Mouse (Mus musculus) MEL (cell line): Measurements from ENCODE around the gene Ppp2r5d. TPM values are rescaled to one million over a fixed set of nuclear protein-coding genes. Genes with fewer than 3 reads are reported as not detected.

Experiments used
- DNase-seq: peaks from one replicate; pipeline ENCODE4 v3.0.0; 2011; ENCODE audit warnings: low read depth, low spot score
- H3K27ac ChIP-seq: 2 replicates; pipeline ENCODE4 v1.5.1; 2012; ENCODE audit warnings: low read depth, mild to moderate bottlenecking, control low read depth, low read length, moderate library complexity; ENCODE audit not compliant: control insufficient read depth
- H3K27me3 ChIP-seq, 2 experiments: fragments of 150-350 bp in 1 of 2; sonication (generic) in 1 of 2; 2 replicates each; pipeline ENCODE4 v1.6.1; 2012; ENCODE audit warnings: low read length in 2 of 2, mild to moderate bottlenecking in 2 of 2, improper control_type of control experiment in 1 of 2, moderate library complexity in 1 of 2; ENCODE audit not compliant: insufficient read depth in 2 of 2, control insufficient read depth in 1 of 2
- H3K36me3 ChIP-seq, 2 experiments: 2 replicates each; pipeline ENCODE4 v1.6.1; 2012 to 2014; ENCODE audit warnings: low read length in 2 of 2, improper control_type of control experiment in 1 of 2, inconsistent platforms in 1 of 2, mild to moderate bottlenecking in 1 of 2; ENCODE audit not compliant: insufficient read depth in 2 of 2, control insufficient read depth in 1 of 2
- H3K4me1 ChIP-seq, 2 experiments: fragments of 150-350 bp in 1 of 2; sonication (generic) in 1 of 2; 2 replicates each; pipeline ENCODE4 v1.6.1; 2012; ENCODE audit warnings: low read length in 2 of 2, improper control_type of control experiment in 1 of 2, mild to moderate bottlenecking in 1 of 2; ENCODE audit not compliant: insufficient read depth in 2 of 2, control insufficient read depth in 1 of 2
- H3K4me3 ChIP-seq, 2 experiments: fragments of 150-350 bp in 1 of 2; sonication (generic) in 1 of 2; 2 replicates each; pipeline ENCODE4 v1.5.1; 2012; ENCODE audit warnings: low read depth in 2 of 2, low read length in 2 of 2, mild to moderate bottlenecking in 2 of 2, moderate library complexity in 2 of 2, control low read depth in 1 of 2, improper control_type of control experiment in 1 of 2; ENCODE audit not compliant: control insufficient read depth in 1 of 2, insufficient read depth in 1 of 2
- H3K79me2 ChIP-seq: 2 replicates; pipeline ENCODE4 v1.6.1; 2012; ENCODE audit warnings: mild to moderate bottlenecking, low read length, moderate library complexity; ENCODE audit not compliant: control insufficient read depth, poor library complexity, insufficient read depth
- H3K9ac ChIP-seq: 2 replicates; pipeline ENCODE4 v1.6.1; 2012; ENCODE audit warnings: low read depth, mild to moderate bottlenecking, control low read depth, low read length, moderate library complexity; ENCODE audit not compliant: control insufficient read depth, poor library complexity, severe bottlenecking
- H3K9me3 ChIP-seq: fragments of 150-350 bp; sonication (generic); replicated peaks from 2 replicates; pipeline ENCODE4 v1.6.1; 2012; ENCODE audit warnings: mild to moderate bottlenecking, low read length, improper control_type of control experiment, moderate library complexity; ENCODE audit not compliant: insufficient read depth
- BHLHE40 ChIP-seq: IDR thresholded peaks from 2 replicates; pipeline ENCODE4 v1.6.1; 2012; ENCODE audit warnings: low read depth, mild to moderate bottlenecking, inconsistent platforms, low read length, improper control_type of control experiment, borderline replicate concordance
- CHD1 ChIP-seq: IDR thresholded peaks from 2 replicates; pipeline ENCODE4 v1.6.1; 2012; ENCODE audit warnings: low read depth, mild to moderate bottlenecking, inconsistent platforms, low read length, improper control_type of control experiment
- CTCF ChIP-seq, 3 experiments: IDR thresholded peaks in 2 of 3; conservative IDR thresholded peaks in 1 of 3; 2 replicates each; pipeline ENCODE4 v1.5.1; 2011 to 2012; ENCODE audit warnings: low read length in 3 of 3, low read depth in 2 of 3, mild to moderate bottlenecking in 2 of 3, improper control_type of control experiment in 1 of 3, inconsistent platforms in 1 of 3, mixed read lengths in 1 of 3, moderate library complexity in 1 of 3; ENCODE audit not compliant: control insufficient read depth in 1 of 3, insufficient read depth in 1 of 3, poor library complexity in 1 of 3, severe bottlenecking in 1 of 3
- EP300 ChIP-seq, 2 experiments: IDR thresholded peaks; 2 replicates each; pipeline ENCODE4 v1.6.1; 2011; ENCODE audit warnings: improper control_type of control experiment in 2 of 2, low read length in 2 of 2, low read depth in 1 of 2, mild to moderate bottlenecking in 1 of 2
- GATA1 ChIP-seq: IDR thresholded peaks from 2 replicates; pipeline ENCODE4 v1.6.1; 2011; ENCODE audit warnings: low read depth, low read length, improper control_type of control experiment
- HCFC1 ChIP-seq: IDR thresholded peaks from 2 replicates; pipeline ENCODE4 v1.6.1; 2012; ENCODE audit warnings: low read depth, mild to moderate bottlenecking, inconsistent platforms, low read length, improper control_type of control experiment, moderate library complexity
- MAX ChIP-seq: IDR thresholded peaks from 2 replicates; pipeline ENCODE4 v1.6.1; 2011; ENCODE audit warnings: low read length, improper control_type of control experiment
- MAZ ChIP-seq: IDR thresholded peaks from 2 replicates; pipeline ENCODE4 v1.6.1; 2012; ENCODE audit warnings: low read depth, mild to moderate bottlenecking, inconsistent platforms, low read length, improper control_type of control experiment
- NELFE ChIP-seq: IDR thresholded peaks from 2 replicates; pipeline ENCODE4 v1.6.1; 2011; ENCODE audit warnings: low read depth, low read length, improper control_type of control experiment
- NRF1 ChIP-seq: IDR thresholded peaks from 2 replicates; pipeline ENCODE4 v1.6.1; 2014; ENCODE audit warnings: low read depth, mild to moderate bottlenecking, inconsistent platforms, low read length, improper control_type of control experiment, moderate library complexity; ENCODE audit not compliant: poor library complexity, insufficient read depth, severe bottlenecking
- POLR2A ChIP-seq, 2 experiments: IDR thresholded peaks; 2 replicates each; pipeline ENCODE4 v1.6.1; 2011 to 2012; ENCODE audit warnings: low read length in 2 of 2, mild to moderate bottlenecking in 2 of 2, control low read depth in 1 of 2, improper control_type of control experiment in 1 of 2, low read depth in 1 of 2, moderate library complexity in 1 of 2; ENCODE audit not compliant: control insufficient read depth in 1 of 2, insufficient read depth in 1 of 2, poor library complexity in 1 of 2
- POLR2AphosphoS2 ChIP-seq: IDR thresholded peaks from 2 replicates; pipeline ENCODE4 v1.6.1; 2011; ENCODE audit warnings: low read length, improper control_type of control experiment
- RAD21 ChIP-seq: IDR thresholded peaks from 2 replicates; pipeline ENCODE4 v1.6.1; 2011; ENCODE audit warnings: mild to moderate bottlenecking, low read depth, low read length, improper control_type of control experiment
- SMC3 ChIP-seq: IDR thresholded peaks from 2 replicates; pipeline ENCODE4 v1.6.1; 2011; ENCODE audit warnings: low read depth, low read length, improper control_type of control experiment
- TBP ChIP-seq: IDR thresholded peaks from 2 replicates; pipeline ENCODE4 v1.8.0; 2011; ENCODE audit warnings: low read depth, low read length, improper control_type of control experiment
- ZMIZ1 ChIP-seq: IDR thresholded peaks from 2 replicates; pipeline ENCODE4 v1.6.1; 2012; ENCODE audit warnings: low read depth, mild to moderate bottlenecking, inconsistent platforms, low read length, improper control_type of control experiment, moderate library complexity
- polyA plus RNA-seq, 2 experiments: library from polyadenylated mRNA; stranded (reverse) in 1 of 2; unstranded in 1 of 2; fragments of >175 nt in 1 of 2; fragments of >200 nt in 1 of 2; gene quantifications; 2 replicates each; pipeline versions ENCODE4 v1.2.1 to v1.2.4; 2012; ENCODE audit warnings: low replicate concordance in 2 of 2, low read depth in 1 of 2; ENCODE audit not compliant: insufficient read length in 2 of 2, insufficient read depth in 1 of 2, missing spikeins in 1 of 2
- total RNA-seq: library from RNA; depleted of rRNA; stranded (reverse); fragments of 300-350 nt; gene quantifications from 2 replicates; pipeline ENCODE4 v1.2.3, GENCODE M21; 2012

Ppp2r5d gene
- total and polyA plus RNA-seq, 3 experiments = 47.6 to 82.9 (median 80.4) TPM

- TF ChIP-seq NRF1 (peak; percentile 42; the same call in 1 of the 2 replicates), GATA1 (no peak), BHLHE40 (peak; percentile 2; the same call in 1 of the 2 replicates), POLR2AphosphoS2 (peak; percentile 67; the same call in 1 of the 2 replicates), MAZ (peak; percentile 70; the same call in 1 of the 2 replicates), ZMIZ1 (peak; percentile 56; the same call in 1 of the 2 replicates), HCFC1 (peak; percentile 91), TBP (peak; percentile 64), NELFE (peak; percentile 87), EP300 (IDR thresholded peaks at IDR 0.05; ENCODE audit: low read depth in 1 of 2, low read length in 2 of 2) (no peak)
Measured at GRCm38 (mm10) chr17:46710959-46711597, 6.2 kb upstream of the Ppp2r5d start, which contains the start of gene Pex6 (continued).

DNA sequence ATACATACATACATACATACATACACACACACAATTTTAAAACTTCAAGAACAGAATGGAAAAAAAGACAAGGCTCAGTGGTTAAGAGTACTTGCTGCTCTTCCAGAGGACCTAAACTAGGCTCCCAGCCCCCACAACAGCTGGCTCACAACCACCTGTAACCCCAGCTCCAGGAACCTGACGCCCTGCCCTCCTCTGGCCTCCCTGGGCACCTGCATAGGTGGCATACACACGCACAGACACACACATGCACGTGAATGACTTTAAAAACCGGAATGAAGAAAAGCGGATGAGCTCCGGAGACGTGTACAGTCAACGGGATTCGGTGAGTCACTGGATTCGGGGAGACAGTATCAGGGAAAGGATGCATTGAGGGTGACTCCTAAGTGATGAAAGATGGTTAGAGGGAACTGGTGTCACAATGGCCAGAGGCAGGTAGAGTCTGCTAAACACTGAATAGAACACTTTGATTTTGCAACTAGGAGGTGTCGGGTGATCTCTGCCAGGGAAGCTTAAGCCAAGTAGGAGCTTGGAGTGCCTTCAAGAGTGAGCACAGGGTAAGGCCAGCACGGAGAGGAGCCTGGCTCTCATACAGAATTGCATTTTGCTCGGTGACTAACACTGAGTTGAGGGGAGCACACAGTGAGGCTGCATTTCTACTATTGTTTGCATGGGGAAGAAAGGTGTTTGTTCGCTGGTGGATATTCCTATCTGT lies 1.6 kb upstream of the Ppp2r5d start:
- Histone ChIP-seq H3K4me3 (no peak overlapping the region), H3K36me3 (peaks cover 0 to 9% of the 10 kb centered on the region in 2 experiments; a peak in 2 of 4 replicates), H3K4me1 (peaks cover 3 to 28% of the 10 kb centered on the region in 2 experiments), H3K9me3 (no peaks in the 10 kb centered on the region), H3K9ac (no peak overlapping the region), H3K27me3 (no peaks in the 10 kb centered on the region), H3K79me2 (peaks cover 26% of the 10 kb centered on the region), H3K27ac (no peak overlapping the region)
- TF ChIP-seq POLR2A (IDR thresholded peaks at IDR 0.05; ENCODE audit: control insufficient read depth in 1 of 2, insufficient read depth in 1 of 2, low read depth in 1 of 2, low read length in 2 of 2, poor library complexity in 1 of 2) = no peak
- TF ChIP-seq SMC3 = no peak
- TF ChIP-seq CTCF (IDR thresholded peaks at IDR 0.05 in 2 of 3, conservative IDR thresholded peaks at IDR 0.05 in 1 of 3; ENCODE audit: control insufficient read depth in 1 of 3, insufficient read depth in 1 of 3, low read depth in 2 of 3, low read length in 3 of 3, poor library complexity in 1 of 3, severe bottlenecking in 1 of 3) = no peak
- TF ChIP-seq ZMIZ1 = no peak
- no peak for TF ChIP-seq CHD1
- no peak for TF ChIP-seq NRF1
- TF ChIP-seq MAX = no peak
- no peak for TF ChIP-seq RAD21
- TF ChIP-seq EP300 (IDR thresholded peaks at IDR 0.05; ENCODE audit: low read depth in 1 of 2, low read length in 2 of 2) = no peak
- no peak for DNase-seq
